Mouse (Mus musculus) adrenal gland (tissue): ENCODE data around the gene Fip1l1.

ENCODE experiments used
- intact Hi-C: fragments of 180-260 bp; cut with DNase I; formaldehyde crosslinking; loops from one replicate; pipeline ENCODE4 v1.15.1; 2025
- long read RNA-seq, 2 experiments: library from polyadenylated mRNA; unstranded; transcript quantifications; one replicate each; pipeline ENCODE4 v2.0.0; 2020; ENCODE audit warnings: borderline replicate concordance in 1 of 2; ENCODE audit not compliant: insufficient replicate concordance in 1 of 2

The Fip1l1 gene
- long read RNA-seq, experiment 1, full-length matches to known transcripts = 43 of 55 reads
- long read RNA-seq, experiment 1, partial matches to known transcripts = 2 of 55 reads
- long read RNA-seq, experiment 1, other reads (novel, unspliced or antisense) = 10 of 55 reads
- long read RNA-seq, experiment 2, full-length matches to known transcripts = 38 of 61 reads
- long read RNA-seq, experiment 2, partial matches to known transcripts = 8 of 61 reads
- long read RNA-seq, experiment 2, other reads (novel, unspliced or antisense) = 15 of 61 reads

- intact Hi-C loops = no loop called here
These were observed at the start of gene Fip1l1 for GRCm38 (mm10) chr5:74535240-74536021. Fip1l1 (plus strand) TSS chr5:74535449.

- intact Hi-C loops = no loop called here
These were observed 42.5 kb upstream of the Fip1l1 start for GRCm38 (mm10) chr5:74492705-74493104.

- intact Hi-C loops = no loop called here
These were observed 23.6 kb upstream of the Fip1l1 start for GRCm38 (mm10) chr5:74511686-74512085.

GRCm38 (mm10) chr5:74527025-74527424 is 8.2 kb upstream of the Fip1l1 start:
- intact Hi-C loops = no loop called here

- intact Hi-C loops = loop anchor here (5.0 kb wide), 1 partner anchor 223 kb away; no protein-coding TSS in a partner anchor
These were observed 4.5 kb upstream of the Fip1l1 start for GRCm38 (mm10) chr5:74530785-74531184.

GRCm38 (mm10) chr5:74531630-74532280 is 3.5 kb upstream of the Fip1l1 start, which contains the start of gene Scfd2:
Scfd2 (minus strand) TSS chr5:74531759.
- intact Hi-C loops = loop anchor here (5.0 kb wide), 1 partner anchor 224 kb away; no protein-coding TSS in a partner anchor

GRCm38 (mm10) chr5:74536180-74536947 is 1.1 kb downstream of the Fip1l1 start:
- intact Hi-C loops = no loop called here

GRCm38 (mm10) chr5:74545606-74546005 is 10.4 kb downstream of the Fip1l1 start:
- intact Hi-C loops = no loop called here

GRCm38 (mm10) chr5:74549566-74549965 is 14.3 kb downstream of the Fip1l1 start:
- intact Hi-C loops = no loop called here

- intact Hi-C loops = no loop called here
These were observed 25.9 kb downstream of the Fip1l1 start for GRCm38 (mm10) chr5:74561151-74561550.

GRCm38 (mm10) chr5:74571767-74572166 is 36.5 kb downstream of the Fip1l1 start:
- intact Hi-C loops = no loop called here

GRCm38 (mm10) chr5:74589133-74589532 is 53.9 kb downstream of the Fip1l1 start:
- intact Hi-C loops = no loop called here

- intact Hi-C loops = loop anchor here (10.0 kb wide), 1 partner anchor 137 kb away; no protein-coding TSS in a partner anchor
These were observed 56.2 kb downstream of the Fip1l1 start for GRCm38 (mm10) chr5:74591413-74591812.

GRCm38 (mm10) chr5:74593147-74593546 is 57.9 kb downstream of the Fip1l1 start:
- intact Hi-C loops = loop anchor here (10.0 kb wide), 1 partner anchor 138 kb away; no protein-coding TSS in a partner anchor

- intact Hi-C loops = no loop called here
These were observed 64.8 kb downstream of the Fip1l1 start for GRCm38 (mm10) chr5:74600010-74600409.

GRCm38 (mm10) chr5:74601171-74601570 is 65.9 kb downstream of the Fip1l1 start:
- intact Hi-C loops = no loop called here

GRCm38 (mm10) chr5:74601965-74602364 is 66.7 kb downstream of the Fip1l1 start:
- intact Hi-C loops = no loop called here

- intact Hi-C loops = no loop called here
These were observed 67.1 kb downstream of the Fip1l1 start for GRCm38 (mm10) chr5:74602371-74602770.

GRCm38 (mm10) chr5:74603306-74603705 is 68.1 kb downstream of the Fip1l1 start:
- intact Hi-C loops = no loop called here

- intact Hi-C loops = no loop called here
These were observed 71.0 kb downstream of the Fip1l1 start for GRCm38 (mm10) chr5:74606213-74606612.

- intact Hi-C loops = no loop called here
These were observed 75.3 kb downstream of the Fip1l1 start for GRCm38 (mm10) chr5:74610511-74610910.
